Mouse (Mus musculus): ENCODE data around the gene Itgb2.
A peak's percentile ranks its signal among the peaks of the same experiment; 100 is the strongest.

DNA sequence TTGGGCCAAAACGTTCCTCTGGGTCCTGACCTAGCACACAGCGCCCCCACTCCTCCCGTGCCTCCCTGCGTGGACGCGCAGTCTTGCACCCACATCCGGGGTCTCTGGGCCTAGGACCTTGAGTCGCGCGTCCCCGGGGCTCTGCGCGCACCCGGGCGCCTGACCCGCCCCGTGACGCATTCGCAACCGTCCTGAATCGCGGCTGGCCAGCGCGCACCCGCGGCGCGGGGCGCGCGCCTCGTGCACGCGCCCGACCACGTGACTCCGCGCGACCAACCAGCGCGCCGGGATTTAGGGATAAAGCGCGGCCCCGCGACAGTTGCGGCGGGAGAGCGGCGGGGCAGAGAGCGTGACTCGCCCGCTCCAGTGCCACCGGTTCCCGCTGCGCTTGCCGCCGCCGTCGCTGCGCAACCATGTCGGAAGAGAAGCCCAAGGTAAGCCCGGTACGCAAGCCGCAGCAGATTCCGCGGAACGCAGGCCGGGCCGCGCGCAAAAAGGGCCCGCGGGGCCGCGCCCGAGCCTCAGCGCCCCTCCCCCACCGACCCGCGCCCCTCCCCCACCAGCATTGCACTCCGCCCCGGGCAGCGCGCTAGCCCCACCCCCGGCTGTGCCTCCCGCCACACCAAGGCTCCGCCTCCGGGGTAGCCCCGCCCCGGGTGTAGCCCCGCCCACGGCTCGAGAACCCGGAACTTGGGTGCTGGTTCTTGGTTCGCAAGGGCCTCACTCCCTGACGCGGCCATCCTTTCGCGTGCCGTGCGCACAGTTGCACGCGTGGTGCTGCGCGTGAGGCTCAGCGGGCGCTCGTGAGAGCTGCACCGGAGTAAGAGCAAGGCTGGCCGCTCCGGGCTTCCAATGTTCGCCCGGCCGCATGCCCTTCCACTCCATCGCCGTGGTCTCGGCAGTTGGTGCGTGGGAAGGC lies 76.1 kb downstream of the Itgb2 start, which contains the start of the genes Sumo3 and Gm49325:
- peak; percentile 78 for TF ChIP-seq POLR2A (IDR thresholded peaks at IDR 0.05; ENCODE audit: insufficient read depth, low read depth, low read length)
- no peak for TF ChIP-seq CTCF (IDR thresholded peaks at IDR 0.05)
- TF ChIP-seq EP300 (IDR thresholded peaks at IDR 0.05; ENCODE audit: insufficient read depth, low read depth, low read length), result peak; percentile 46; the same call in 1 of the 2 replicates

Data from heart, adult 2 months (tissue).